Mouse (Mus musculus): ENCODE measurements around the gene Gpm6a.

GRCm38 (mm10) chr8:55002946-55003345, 48.3 kb downstream of the Gpm6a start:
- TF ChIP-seq CTCF (IDR thresholded peaks at IDR 0.05; ENCODE audit: low read depth) (no peak), EP300 (IDR thresholded peaks at IDR 0.05; ENCODE audit: low read depth) (no peak)
